9 mouse cellular contexts compared by ENCODE assay signal in the genomic region with DNA sequence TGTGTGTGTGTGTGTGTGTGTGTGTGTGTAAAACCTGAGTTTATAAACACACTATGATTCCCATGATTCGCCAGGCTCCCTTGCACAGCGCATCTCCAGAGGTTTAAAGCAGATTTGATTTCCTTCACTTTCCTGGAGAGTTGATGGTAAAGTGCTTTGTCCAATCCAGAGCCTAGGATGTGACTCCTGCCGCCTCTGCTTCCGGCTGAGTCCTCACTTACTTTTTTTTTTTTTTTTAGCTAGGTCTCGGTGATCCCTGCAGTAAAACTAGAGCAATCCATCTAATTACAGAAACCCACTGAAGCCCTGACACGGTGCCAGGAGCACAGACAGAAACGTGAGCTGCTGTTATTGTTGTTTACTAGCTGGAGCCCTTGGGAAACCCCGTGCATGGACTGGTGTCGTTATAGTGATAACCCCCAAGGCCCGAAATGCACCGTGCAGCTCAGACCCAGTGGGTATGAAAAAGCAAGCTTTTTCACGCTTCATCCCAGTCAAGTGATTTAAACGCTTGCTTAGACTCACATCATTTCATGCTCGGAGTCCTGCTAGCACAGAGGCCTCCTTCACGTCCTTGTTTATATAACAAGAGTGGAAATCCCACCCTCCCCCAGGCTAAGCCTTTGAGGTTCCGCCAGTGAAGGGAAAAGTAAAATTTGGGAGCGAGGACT. TPM values are rescaled to one million over a fixed set of nuclear protein-coding genes. Genes with fewer than 3 reads are reported as not detected.
DNase-seq lines count a peak whose midpoint lies in the region; ATAC-seq and TF ChIP-seq lines count a peak whose summit lies in the region.
"Had no signal": no experiment of that assay in that cellular context is flagged by ENCODE, and none has a peak within 500 bp of the region (broad histone marks: within the 10 kb centered on the region; RNA-seq: fewer than 3 reads in every experiment).

No protein-coding gene starts in this region.

- H3K9me3 ChIP-seq in limb, embryonic 11.5 days (ENCODE audit: control insufficient read depth, low read length), result no peaks in the 10 kb centered on the region
- no peaks in the 10 kb centered on the region for H3K9me3 ChIP-seq in neural tube, embryonic 13.5 days

- 15% methylated on average over 17 of the region's 17 CpGs for WGBS in limb, embryonic 11.5 days
- WGBS in neural tube, embryonic 13.5 days, result 13% methylated on average over 17 of the region's 17 CpGs

- peaks cover 11% of the 10 kb centered on the region for H3K4me1 ChIP-seq in limb, embryonic 11.5 days (ENCODE audit: control insufficient read depth, insufficient read depth, low read length)
- H3K4me1 ChIP-seq in neural tube, embryonic 13.5 days (replicated peaks), result peaks cover 21% of the 10 kb centered on the region

- ATAC-seq in limb, embryonic 11.5 days (ENCODE audit: insufficient number of reproducible peaks, low FRiP score, low TSS enrichment, low read depth), result 0 out of 2 replicates have a peak, but pooled peaks have one; percentile 22
- ATAC-seq in neural tube, embryonic 13.5 days (ENCODE audit: low read depth), result peak; percentile 86
- no peak for ATAC-seq in megakaryocyte, adult 5-6 weeks (ENCODE audit: poor library complexity, severe bottlenecking)
- ATAC-seq: Patski had no signal

- peak overlapping the region; percentile 16; the same call in 1 of the 2 replicates for H3K4me3 ChIP-seq in left cerebral cortex, adult 2 months
- H3K4me3 ChIP-seq in limb, embryonic 11.5 days (ENCODE audit: low read depth, low read length), result no peak overlapping the region
- H3K4me3 ChIP-seq in neural tube, embryonic 13.5 days, result peak overlapping the region; percentile 14; the same call in 1 of the 2 replicates

- intact Hi-C loops in left cerebral cortex, adult 2 months (cut with DNase I), result no loop called here
- intact Hi-C loops in left cerebral cortex, postnatal 36 days (cut with DNase I), result no loop called here
- intact Hi-C loops in heart, postnatal 14 days (cut with DNase I), result no loop called here

- no peaks in the 10 kb centered on the region for H3K36me3 ChIP-seq in limb, embryonic 11.5 days (ENCODE audit: control insufficient read depth, insufficient read depth, low read length)
- H3K36me3 ChIP-seq in neural tube, embryonic 13.5 days, result no peaks in the 10 kb centered on the region

- 0 out of 2 replicates have a peak overlapping the region, but pooled peaks have one; percentile 17 for H3K9ac ChIP-seq in limb, embryonic 11.5 days (ENCODE audit: low read length)
- 0 out of 2 replicates have a peak overlapping the region, but pooled peaks have one; percentile 17 for H3K9ac ChIP-seq in neural tube, embryonic 13.5 days

- no peaks in the 10 kb centered on the region for H3K27me3 ChIP-seq in limb, embryonic 11.5 days (ENCODE audit: control insufficient read depth, insufficient read depth, low read length)
- no peaks in the 10 kb centered on the region for H3K27me3 ChIP-seq in neural tube, embryonic 13.5 days
- H3K27me3 ChIP-seq: Patski had no signal

- H3K4me2 ChIP-seq in limb, embryonic 11.5 days (ENCODE audit: low read depth, severe bottlenecking), result peak overlapping the region; percentile 16; the same call in 1 of the 2 replicates
- peak overlapping the region; percentile 50 for H3K4me2 ChIP-seq in neural tube, embryonic 13.5 days

- peak; percentile 8 to 11 for DNase-seq in left cerebral cortex, adult 2 months (ENCODE audit: extremely low spot score in 1 of 2, low spot score in 2 of 2)
- no peak for DNase-seq in left cerebral cortex, postnatal 36 days (ENCODE audit: low spot score in 2 of 2)
- peak; percentile 55 for DNase-seq in embryo, embryonic 9.5 days (ENCODE audit: extremely low spot score)
- DNase-seq in heart, postnatal 14 days, result peak; percentile 11 to 34
- DNase-seq in limb, embryonic 11.5 days (ENCODE audit: low spot score), result peak; percentile 68
- DNase-seq in thymus, postnatal 0 days (ENCODE audit: low spot score), result no peak

- H3K27ac ChIP-seq in left cerebral cortex, adult 2 months, result peak overlapping the region; percentile 26; the same call in 1 of the 2 replicates
- H3K27ac ChIP-seq in limb, embryonic 11.5 days (replicated peaks; ENCODE audit: low read depth, low read length), result 0 out of 2 replicates have a peak overlapping the region, but pooled peaks have one; percentile 14
- peak overlapping the region; percentile 72 for H3K27ac ChIP-seq in neural tube, embryonic 13.5 days (replicated peaks)

- TF ChIP-seq CTCF in left cerebral cortex, adult 2 months (IDR thresholded peaks at IDR 0.05), result no peak

RNA-seq across cellular contexts. Expression of a gene that starts 36.3 kb away (rescaled TPM):
- 10 to 100 TPM; 61.0 to 64.7 TPM for total RNA-seq in left cerebral cortex, adult 2 months (2021)
- total RNA-seq in left cerebral cortex, postnatal 36 days (2021), result 10 to 100 TPM; 63.0 to 67.5 TPM
- total RNA-seq in heart, postnatal 14 days (2021), result 10 to 100 TPM; 68.1 to 74.9 TPM
- polyA plus RNA-seq in limb, embryonic 11.5 days (2014; fragmentation: Nextera tagmentation; extraction: Ambion mirVana), result 840 and 843 TPM in 2 replicates
- 643 and 747 TPM in 2 replicates for polyA plus RNA-seq in neural tube, embryonic 13.5 days (2015; fragmentation: Nextera tagmentation; extraction: Ambion mirVana)
- polyA plus RNA-seq in thymus, postnatal 0 days (2015; fragmentation: Nextera tagmentation; extraction: Ambion mirVana), result 435 and 448 TPM in 2 replicates
- total RNA-seq in megakaryocyte, adult 5-6 weeks (2015), result 14.5 and 19.5 TPM in 2 replicates
- total RNA-seq in megakaryocyte, adult 5-6 weeks (2017), result 11.3 and 13.3 TPM in 2 replicates

Comparison
In these comparisons a context has a peak if more than half of its experiments do, and no peak if none do; other contexts are left out.
1. DNase-seq: peak in left cerebral cortex, adult 2 months (2 of 2), embryo, embryonic 9.5 days (single experiment), heart, postnatal 14 days (2 of 2) and limb, embryonic 11.5 days (single experiment); none in left cerebral cortex, postnatal 36 days (0 of 2) and thymus, postnatal 0 days (single experiment).
2. H3K27ac ChIP-seq: peak in every context shown above with its lines; median percentile 72 in neural tube, embryonic 13.5 days; 26 in left cerebral cortex, adult 2 months; 14 in limb, embryonic 11.5 days.